Mouse (Mus musculus) forebrain, embryonic 14.5 days (tissue): ENCODE measurements at regions not wholly inside any gene's neighbourhood (a gene's known extent, or its start where the extent isn't known, plus 50 kb on each side); places are given as distances from the start of the nearest gene placed in this dataset.

Experiments used
- ATAC-seq: fragments of 200-750 bp; cut with Nextera tagmentation; 2 replicates; pipeline ENCODE4 v1.8.0; 2017; ENCODE audit warnings: mild to moderate bottlenecking, moderate library complexity
- DNase-seq: peaks from one replicate; pipeline ENCODE4 v3.0.0-alpha.2; 2015; ENCODE audit warnings: low spot score
- H3K27ac ChIP-seq: fragments of 300-500 bp; sonication (generic); 2 replicates; pipeline ENCODE4 v1.5.1; 2014; ENCODE audit warnings: low read depth, mild to moderate bottlenecking, control low read depth, low read length, moderate library complexity
- H3K27me3 ChIP-seq: fragments of 300-500 bp; sonication (generic); replicated peaks from 2 replicates; pipeline ENCODE4 v1.6.1; 2014; ENCODE audit warnings: low read length, control low read depth, mixed read lengths; ENCODE audit not compliant: control insufficient read depth, insufficient read depth
- H3K36me3 ChIP-seq: fragments of 300-500 bp; sonication (generic); 2 replicates; pipeline ENCODE4 v1.6.1; 2014; ENCODE audit warnings: low read length, control low read depth; ENCODE audit not compliant: control insufficient read depth, insufficient read depth
- H3K4me1 ChIP-seq: fragments of 300-500 bp; sonication (generic); 2 replicates; pipeline ENCODE4 v1.6.1; 2014; ENCODE audit warnings: antibody characterized with exemption, low read length, control low read depth; ENCODE audit not compliant: control insufficient read depth, insufficient read depth
- H3K4me2 ChIP-seq: fragments of 300-500 bp; sonication (generic); 2 replicates; pipeline ENCODE4 v1.6.1; 2014; ENCODE audit warnings: mild to moderate bottlenecking, control low read depth, low read length
- H3K4me3 ChIP-seq: fragments of 300-500 bp; sonication (generic); 2 replicates; pipeline ENCODE4 v1.5.1; 2014; ENCODE audit warnings: low read depth, low read length, control low read depth
- H3K9ac ChIP-seq: fragments of 300-500 bp; sonication (generic); 2 replicates; pipeline ENCODE4 v1.6.1; 2014; ENCODE audit warnings: mild to moderate bottlenecking, low read length, control low read depth, moderate library complexity
- H3K9me3 ChIP-seq: fragments of 300-500 bp; sonication (generic); replicated peaks from 2 replicates; pipeline ENCODE4 v1.6.1; 2016; ENCODE audit warnings: low read length, control low read depth, mixed read lengths; ENCODE audit not compliant: control insufficient read depth
- WGBS: fragments of 180-500 bp; shearing (Covaris S2); extraction: QIAGEN DNeasy Blood & Tissue Kit; methylation state at CpG from one replicate; pipeline ENCODE4 v1.1.7; 2014; 5-methylcytosine and 5-hydroxymethylcytosine counted together

DNA sequence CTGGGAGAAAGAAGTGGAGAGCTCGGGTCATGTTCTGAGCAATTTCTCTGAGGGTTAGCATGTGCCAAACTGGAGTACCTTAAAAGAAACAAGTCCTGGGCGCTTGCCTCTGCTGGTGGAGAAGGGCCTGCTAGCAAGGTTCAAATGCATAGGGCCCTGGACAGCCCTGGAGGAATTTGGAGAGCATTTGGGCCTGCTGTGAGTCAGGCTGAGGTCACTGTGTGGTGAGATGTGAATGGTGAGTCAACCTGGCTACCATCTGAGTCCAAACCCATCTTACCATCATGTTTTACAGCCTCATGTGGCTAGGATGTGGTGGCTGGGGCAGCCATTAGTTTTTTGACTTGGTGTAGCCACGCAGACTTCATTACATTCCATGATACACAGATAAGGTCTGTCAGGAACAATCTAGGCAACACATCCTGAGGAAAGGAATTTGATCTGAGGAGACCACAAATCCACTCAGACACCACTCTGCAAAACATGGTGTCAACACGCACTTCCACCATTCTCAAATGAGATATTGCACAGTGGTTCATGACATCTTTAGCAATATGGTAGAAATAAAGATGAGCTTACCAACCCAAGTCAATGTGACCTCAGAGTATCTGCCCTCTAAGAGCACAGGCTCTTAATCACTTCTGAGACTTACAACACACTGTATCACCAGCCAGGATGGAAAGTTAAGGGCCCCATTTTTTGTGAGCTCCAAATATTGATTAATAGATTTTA lies 83.1 kb downstream of the Thbs2 start:
- no peaks in the 10 kb centered on the region for H3K4me1 ChIP-seq
- H3K36me3 ChIP-seq = no peaks in the 10 kb centered on the region
- no peaks in the 10 kb centered on the region for H3K9me3 ChIP-seq
- H3K27ac ChIP-seq = no peak overlapping the region
- no peak overlapping the region for H3K9ac ChIP-seq
- H3K4me3 ChIP-seq = no peak overlapping the region
- WGBS = 88% methylated on average over 4 of the region's 4 CpGs
- no peak for ATAC-seq
- H3K27me3 ChIP-seq = no peaks in the 10 kb centered on the region
- no peak for DNase-seq
- no peak overlapping the region for H3K4me2 ChIP-seq

DNA sequence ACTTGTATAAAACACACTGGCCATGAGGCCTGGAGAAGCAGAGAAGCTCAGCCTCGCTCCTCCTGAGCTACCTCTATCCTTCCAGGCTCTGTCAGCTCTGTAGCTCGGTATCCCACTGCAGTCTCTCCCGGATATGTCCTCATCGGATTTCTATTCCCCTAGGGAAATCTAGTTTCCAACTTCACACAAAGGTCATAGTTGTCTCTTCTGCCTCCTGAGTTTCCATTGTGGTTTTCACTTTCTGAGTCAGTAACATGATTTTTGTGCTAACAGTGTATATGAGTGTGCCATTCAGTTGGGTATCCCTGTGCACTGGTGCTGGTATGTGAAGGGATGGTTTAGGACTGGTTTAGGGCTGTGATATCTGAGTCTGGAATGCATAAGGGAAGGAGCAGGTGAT lies 85.2 kb downstream of the Thbs2 start:
- Histone ChIP-seq H3K4me2 (no peak overlapping the region), H3K27me3 (no peaks in the 10 kb centered on the region), H3K9me3 (no peaks in the 10 kb centered on the region), H3K4me1 (no peaks in the 10 kb centered on the region), H3K4me3 (no peak overlapping the region), H3K27ac (no peak overlapping the region), H3K9ac (no peak overlapping the region), H3K36me3 (no peaks in the 10 kb centered on the region)
- WGBS = 97% methylated on average over 4 of the region's 4 CpGs
- ATAC-seq = no peak
- no peak for DNase-seq

DNA sequence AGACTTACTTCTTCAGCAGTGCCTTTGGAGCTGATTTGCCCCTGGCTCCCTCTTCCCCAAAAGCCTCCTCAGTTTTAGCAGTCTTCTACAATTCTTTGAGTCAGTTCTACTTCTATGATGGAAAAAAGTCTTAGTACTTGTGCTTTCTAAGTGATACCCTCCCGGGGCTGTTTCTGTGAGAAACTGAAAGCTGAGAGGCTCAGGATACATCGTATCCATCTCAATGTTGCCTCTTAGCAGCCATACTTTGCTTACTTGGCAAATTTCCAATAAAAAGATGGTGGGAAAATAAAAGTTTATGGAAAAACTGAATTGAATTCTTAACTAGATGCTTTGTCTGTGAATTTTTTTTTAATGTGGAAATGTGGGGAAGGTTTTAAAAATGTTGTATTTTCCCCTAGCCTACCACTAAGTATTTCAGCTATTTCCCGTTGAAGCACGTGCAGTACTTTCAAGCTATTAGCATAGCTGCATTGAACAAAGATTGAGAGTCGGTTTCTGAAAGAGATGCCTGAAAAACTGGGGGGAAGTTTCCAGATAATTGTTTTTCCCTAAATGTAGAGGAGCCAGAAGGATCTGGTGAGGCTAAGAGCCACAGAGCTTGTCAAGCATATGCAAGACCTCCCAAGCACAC lies 87.6 kb downstream of the Thbs2 start:
- Histone ChIP-seq H3K4me2 (no peak overlapping the region), H3K9me3 (no peaks in the 10 kb centered on the region), H3K4me3 (no peak overlapping the region), H3K9ac (no peak overlapping the region), H3K27me3 (no peaks in the 10 kb centered on the region), H3K36me3 (no peaks in the 10 kb centered on the region), H3K27ac (no peak overlapping the region), H3K4me1 (no peaks in the 10 kb centered on the region)
- DNase-seq = no peak
- WGBS = 66% methylated on average over 5 of the region's 5 CpGs
- ATAC-seq = no peak

DNA sequence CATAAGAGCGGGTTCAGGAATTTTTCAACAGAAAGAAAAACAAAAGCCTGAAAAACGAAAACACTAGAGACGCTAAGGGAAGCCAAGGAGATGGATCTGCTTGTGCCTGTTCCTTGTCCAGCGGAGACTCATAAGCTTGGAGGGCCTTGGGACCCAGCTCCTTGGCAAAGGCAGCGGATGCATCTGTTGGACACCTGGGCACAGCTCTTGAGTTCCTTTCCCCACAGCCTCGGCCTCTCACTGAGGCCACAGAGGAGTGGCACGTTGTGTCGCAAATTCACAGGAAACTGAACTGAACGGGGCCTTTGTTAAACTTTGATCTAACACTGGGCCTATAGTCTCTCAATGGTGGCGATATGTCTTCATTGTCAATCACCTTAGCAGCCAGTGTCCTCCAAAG lies 94.4 kb downstream of the Thbs2 start:
- WGBS = 88% methylated on average over 10 of the region's 10 CpGs

DNA sequence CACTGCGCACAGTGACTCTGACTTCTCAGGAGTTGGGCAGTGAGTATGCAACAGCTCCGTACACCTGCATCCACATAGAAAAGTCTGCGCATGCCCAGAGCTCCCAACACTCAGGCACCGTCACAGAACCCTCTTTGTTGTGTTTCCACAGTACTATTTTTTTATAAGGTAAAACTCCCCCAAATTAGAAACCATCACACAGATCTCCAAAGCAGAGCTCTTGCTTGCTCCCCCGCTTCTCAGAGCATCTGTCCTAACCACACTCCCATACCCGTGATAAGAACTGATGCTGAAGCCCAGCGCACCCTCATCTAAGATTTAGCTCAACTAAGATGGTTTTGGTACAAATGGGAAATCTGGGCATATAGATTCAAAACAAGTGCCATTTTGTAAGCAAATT lies 97.6 kb downstream of the Thbs2 start:
- H3K9me3 ChIP-seq = no peaks in the 10 kb centered on the region
- no peak overlapping the region for H3K4me2 ChIP-seq
- no peaks in the 10 kb centered on the region for H3K4me1 ChIP-seq
- H3K27me3 ChIP-seq = no peaks in the 10 kb centered on the region
- WGBS = 87% methylated on average over 7 of the region's 7 CpGs
- no peaks in the 10 kb centered on the region for H3K36me3 ChIP-seq
- H3K27ac ChIP-seq = no peak overlapping the region
- H3K9ac ChIP-seq = no peak overlapping the region
- DNase-seq (no peak), ATAC-seq (no peak)
- no peak overlapping the region for H3K4me3 ChIP-seq

More for the DNA sequence above, 94.4 kb downstream of the Thbs2 start:
- no peak overlapping the region for H3K9ac ChIP-seq
- H3K4me3 ChIP-seq = no peak overlapping the region
- H3K4me2 ChIP-seq = no peak overlapping the region
- no peaks in the 10 kb centered on the region for H3K9me3 ChIP-seq
- no peaks in the 10 kb centered on the region for H3K36me3 ChIP-seq
- ATAC-seq = no peak
- H3K27ac ChIP-seq = no peak overlapping the region
- no peaks in the 10 kb centered on the region for H3K27me3 ChIP-seq
- no peaks in the 10 kb centered on the region for H3K4me1 ChIP-seq
- no peak for DNase-seq

DNA sequence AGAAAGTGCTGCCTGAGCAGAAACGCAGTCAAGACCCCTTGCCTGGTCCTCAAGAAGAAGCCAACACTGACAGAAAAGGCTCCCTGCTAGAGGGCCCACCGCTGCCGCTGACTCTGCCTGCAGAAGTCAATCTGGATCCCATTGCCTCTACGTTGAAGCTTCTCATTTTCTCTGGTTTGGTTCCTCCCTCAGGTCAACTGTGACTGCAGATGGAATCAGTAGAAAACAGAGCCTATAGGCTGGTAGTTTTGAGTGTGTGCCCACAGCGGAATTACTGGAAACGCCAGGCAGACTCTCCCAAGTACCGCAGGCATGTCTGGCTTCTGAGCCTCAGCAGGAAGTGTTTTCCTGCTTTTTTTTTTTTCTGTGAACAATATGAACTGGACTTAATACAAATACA lies 98.5 kb downstream of the Thbs2 start:
- Histone ChIP-seq H3K4me2 (no peak overlapping the region), H3K9me3 (no peaks in the 10 kb centered on the region), H3K4me1 (no peaks in the 10 kb centered on the region), H3K9ac (no peak overlapping the region), H3K27me3 (no peaks in the 10 kb centered on the region), H3K4me3 (no peak overlapping the region), H3K27ac (no peak overlapping the region), H3K36me3 (no peaks in the 10 kb centered on the region)
- ATAC-seq = no peak
- WGBS = 88% methylated on average over 7 of the region's 7 CpGs
- DNase-seq = no peak

DNA sequence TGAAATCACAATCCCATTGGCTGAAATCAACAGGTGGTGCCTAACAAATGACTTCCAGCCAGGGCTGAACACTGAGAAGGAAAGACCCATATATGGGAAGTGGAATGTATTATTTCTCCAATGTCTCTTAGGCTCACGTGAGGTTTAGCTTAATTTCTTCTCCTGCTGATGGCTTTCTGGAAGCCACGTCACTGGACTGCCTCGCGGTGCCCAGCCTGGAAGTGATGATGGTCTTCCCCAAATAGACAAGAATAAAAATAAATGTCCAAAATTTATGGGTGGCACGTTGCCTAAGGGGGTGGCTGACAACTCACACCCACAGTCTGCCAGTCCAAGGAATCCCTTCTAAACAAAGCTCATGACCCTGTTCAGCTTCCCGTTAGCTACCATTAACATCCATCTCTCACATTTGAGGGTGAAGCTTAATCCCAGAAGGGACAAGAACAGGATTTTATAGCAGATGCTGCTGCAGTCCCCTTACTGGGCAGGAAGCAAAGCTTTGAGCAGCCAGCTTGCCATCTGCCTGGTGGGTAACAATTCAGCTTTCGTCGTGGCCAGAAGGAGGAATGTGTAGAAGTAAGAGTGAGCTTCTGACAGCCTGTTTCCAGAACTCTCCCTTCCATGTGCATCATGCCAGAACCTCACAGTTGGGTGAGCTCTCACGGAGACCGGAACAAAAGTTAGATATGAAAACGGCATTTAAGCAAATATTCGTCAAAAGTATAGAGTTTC lies 105.8 kb downstream of the Thbs2 start:
- Histone ChIP-seq H3K4me3 (no peak overlapping the region), H3K9me3 (no peaks in the 10 kb centered on the region), H3K27me3 (no peaks in the 10 kb centered on the region), H3K36me3 (no peaks in the 10 kb centered on the region), H3K27ac (no peak overlapping the region), H3K4me1 (no peaks in the 10 kb centered on the region), H3K9ac (no peak overlapping the region), H3K4me2 (no peak overlapping the region)
- DNase-seq (no peak), ATAC-seq (no peak)
- WGBS = 94% methylated on average over 12 of the region's 12 CpGs

DNA sequence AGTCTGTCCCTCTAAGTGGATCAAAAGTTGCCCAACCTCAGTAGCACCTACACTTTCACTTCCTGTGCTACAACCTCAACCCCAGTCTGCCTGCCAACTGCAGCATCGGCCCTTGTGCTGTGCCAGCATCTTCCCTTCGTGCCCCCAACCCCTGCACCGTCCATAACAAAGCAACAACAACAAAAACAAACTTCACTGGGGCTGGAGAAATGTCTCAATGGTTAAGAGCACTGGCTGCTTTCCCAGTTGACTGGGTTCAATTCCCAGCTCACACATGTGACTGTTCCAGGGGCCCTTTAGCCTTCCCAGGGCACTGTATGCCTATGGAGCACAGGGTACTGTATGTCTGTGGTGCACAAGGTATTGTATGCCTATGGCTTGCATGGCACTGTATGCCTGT lies 114.4 kb downstream of the Thbs2 start:
- 76% methylated on average over 3 of the region's 3 CpGs for WGBS
- ATAC-seq = no peak
- Histone ChIP-seq H3K4me2 (no peak overlapping the region), H3K4me3 (no peak overlapping the region), H3K36me3 (no peaks in the 10 kb centered on the region), H3K27me3 (no peaks in the 10 kb centered on the region), H3K9ac (no peak overlapping the region), H3K4me1 (no peaks in the 10 kb centered on the region), H3K27ac (no peak overlapping the region), H3K9me3 (no peaks in the 10 kb centered on the region)
- no peak for DNase-seq

DNA sequence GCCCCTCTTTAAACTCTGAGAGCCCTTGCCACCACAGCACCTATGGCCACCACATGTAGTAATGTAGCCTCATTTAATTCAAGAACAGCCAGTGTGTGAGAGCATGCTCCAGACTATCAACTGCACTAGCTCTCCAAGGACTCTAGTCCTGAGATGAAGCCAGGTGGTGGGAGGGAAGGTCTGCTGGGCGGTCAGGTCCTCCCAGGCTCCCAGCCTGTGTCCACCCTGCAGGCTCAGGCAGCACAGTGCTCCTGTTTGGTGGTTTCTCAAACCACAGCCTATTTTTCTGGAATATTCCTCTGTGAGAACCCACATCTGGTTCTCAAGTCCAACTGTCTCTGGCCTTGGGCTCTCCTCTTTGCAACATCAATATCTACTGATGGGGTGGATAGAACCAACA lies 115.3 kb downstream of the Thbs2 start:
- H3K36me3 ChIP-seq = no peaks in the 10 kb centered on the region
- no peak overlapping the region for H3K4me3 ChIP-seq
- H3K4me1 ChIP-seq = no peaks in the 10 kb centered on the region
- no peak overlapping the region for H3K27ac ChIP-seq
- WGBS = 86% methylated on average over 1 of the region's 1 CpGs
- H3K27me3 ChIP-seq = no peaks in the 10 kb centered on the region
- ATAC-seq = no peak
- no peak overlapping the region for H3K9ac ChIP-seq
- H3K9me3 ChIP-seq = no peaks in the 10 kb centered on the region
- DNase-seq = no peak
- no peak overlapping the region for H3K4me2 ChIP-seq
